Mouse (Mus musculus) kidney, postnatal 10 days (tissue): ENCODE data around the gene Cblc.

Experiments
- DNase-seq: peaks from one replicate; pipeline ENCODE4 v3.0.0; 2021; ENCODE audit warnings: mixed read lengths

Cblc gene

GRCm38 (mm10) chr7:19796697-19797588 lies at the start of gene Cblc:
Gene Cblc (minus strand): TSS chr7:19796809.
- peak; percentile 91 for DNase-seq

- no peak for DNase-seq
Measured at GRCm38 (mm10) chr7:19844521-19845171, 48.0 kb upstream of the Cblc start.

GRCm38 (mm10) chr7:19843561-19843960 lies 47.0 kb upstream of the Cblc start:
- peak; percentile 87 for DNase-seq

GRCm38 (mm10) chr7:19842885-19843504 lies 46.4 kb upstream of the Cblc start:
- peak; percentile 79 for DNase-seq

- DNase-seq: no peak
Measured at GRCm38 (mm10) chr7:19841686-19842413, 45.2 kb upstream of the Cblc start.

- DNase-seq: no peak
Measured at GRCm38 (mm10) chr7:19840936-19841335, 44.3 kb upstream of the Cblc start.

GRCm38 (mm10) chr7:19840371-19840770 lies 43.8 kb upstream of the Cblc start:
- DNase-seq: no peak

- DNase-seq: no peak
Measured at GRCm38 (mm10) chr7:19836843-19837242, 40.2 kb upstream of the Cblc start.

GRCm38 (mm10) chr7:19834055-19834454 lies 37.4 kb upstream of the Cblc start:
- no peak for DNase-seq

- no peak for DNase-seq
Measured at GRCm38 (mm10) chr7:19831837-19832236, 35.2 kb upstream of the Cblc start.

GRCm38 (mm10) chr7:19830682-19831156 lies 34.1 kb upstream of the Cblc start:
- peak; percentile 90 for DNase-seq

GRCm38 (mm10) chr7:19829694-19830093 lies 33.1 kb upstream of the Cblc start:
- no peak for DNase-seq

- DNase-seq: peak; percentile 32
Measured at GRCm38 (mm10) chr7:19826756-19827155, 30.1 kb upstream of the Cblc start.

GRCm38 (mm10) chr7:19824182-19824973 lies 27.8 kb upstream of the Cblc start:
- peak; percentile 97 for DNase-seq

GRCm38 (mm10) chr7:19823256-19824181 lies 26.9 kb upstream of the Cblc start:
- peak; percentile 47 for DNase-seq

- peak; percentile 84 for DNase-seq
Measured at GRCm38 (mm10) chr7:19822604-19823058, 26.0 kb upstream of the Cblc start, which contains the start of gene Bcl3. Gene Bcl3 (minus strand): TSS chr7:19822770.

GRCm38 (mm10) chr7:19822193-19822592 lies 25.6 kb upstream of the Cblc start:
- no peak for DNase-seq

GRCm38 (mm10) chr7:19821633-19822032 lies 25.0 kb upstream of the Cblc start:
- DNase-seq: no peak

- DNase-seq: no peak
Measured at GRCm38 (mm10) chr7:19820347-19821048, 23.9 kb upstream of the Cblc start.

GRCm38 (mm10) chr7:19818875-19819274 lies 22.3 kb upstream of the Cblc start:
- DNase-seq: no peak
